ENCODE assay signal across 31 mouse cellular contexts in the genomic region with DNA sequence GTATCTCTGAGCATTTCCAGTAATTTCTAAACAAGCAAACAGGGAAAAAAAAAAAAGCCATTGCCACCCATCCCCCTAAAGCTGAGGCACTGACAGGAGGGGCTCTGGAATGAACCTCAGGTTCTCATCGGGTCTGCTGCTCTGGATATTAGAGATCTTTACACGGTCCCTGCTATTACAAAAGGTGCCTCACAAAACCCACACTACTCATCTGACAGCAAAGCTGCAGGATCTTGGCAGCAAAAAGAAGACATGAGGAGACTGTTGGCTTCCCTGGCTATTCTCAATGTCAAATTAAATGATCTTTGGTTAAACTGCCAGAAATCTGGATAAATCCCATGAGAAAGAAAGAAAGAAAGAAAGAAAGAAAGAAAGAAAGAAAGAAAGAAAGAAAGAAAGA.
DNase-seq lines count a peak whose midpoint lies in the region; ATAC-seq and TF ChIP-seq lines count a peak whose summit lies in the region.
"Had no signal": no experiment of that assay in that cellular context is flagged by ENCODE, and none has a peak within 500 bp of the region (broad histone marks: within the 10 kb centered on the region; RNA-seq: fewer than 3 reads in every experiment).

No protein-coding gene starts in this region.

- no peak overlapping the region for H3K9ac ChIP-seq in hindbrain, postnatal 0 days (replicated peaks; ENCODE audit: low read length)
- no peak overlapping the region for H3K9ac ChIP-seq in hindbrain, embryonic 13.5 days
- H3K9ac ChIP-seq: embryonic facial prominence, embryonic 13.5 days; heart, embryonic 15.5 days; hindbrain, embryonic 15.5 days; intestine, embryonic 15.5 days; limb, embryonic 15.5 days; liver, embryonic 13.5 days; neural tube, embryonic 12.5 days had no signal

- DNase-seq in cerebellum, postnatal 14 days = peak; percentile 7 to 45
- DNase-seq in cerebellum, adult 11 months = no peak
- DNase-seq in hindbrain, postnatal 0 days (ENCODE audit: low spot score) = peak; percentile 60
- DNase-seq in Muller cell, postnatal 12 days (ENCODE audit: inconsistent ontology term) = peak; percentile 4
- DNase-seq in skeletal muscle tissue, adult 2 months (ENCODE audit: low read depth, low spot score) = peak; percentile 9
- DNase-seq in right cerebral cortex, postnatal 10 days (ENCODE audit: low spot score in 2 of 2) = no peak
- DNase-seq: adrenal gland, adult 2 months; adrenal gland, postnatal 36 days; gastrocnemius, postnatal 14 days; kidney, adult 2 months; kidney, postnatal 36 days; liver, embryonic 13.5 days; lung, adult 18-20 months; lung, postnatal 4 days; right cerebral cortex, adult 18-20 months; right cerebral cortex, postnatal 4 days; thymus, adult 2 months; thymus, postnatal 36 days had no signal

- H3K27ac ChIP-seq in hindbrain, postnatal 0 days = no peak overlapping the region
- no peak overlapping the region for H3K27ac ChIP-seq in hindbrain, embryonic 13.5 days
- H3K27ac ChIP-seq: embryonic facial prominence, embryonic 13.5 days; heart, embryonic 10.5 days; heart, embryonic 15.5 days; hindbrain, embryonic 15.5 days; intestine, embryonic 15.5 days; limb, embryonic 10.5 days; limb, embryonic 15.5 days; liver, embryonic 13.5 days; neural tube, embryonic 12.5 days had no signal

- ATAC-seq in hindbrain, postnatal 0 days = peak; percentile 74
- ATAC-seq in hindbrain, embryonic 13.5 days (ENCODE audit: low FRiP score) = no peak
- ATAC-seq: intestine, embryonic 15.5 days; lung, postnatal 0 days; midbrain, embryonic 16.5 days had no signal

- H3K4me3 ChIP-seq in hindbrain, postnatal 0 days (ENCODE audit: low read length) = no peak overlapping the region
- no peak overlapping the region for H3K4me3 ChIP-seq in hindbrain, embryonic 13.5 days
- H3K4me3 ChIP-seq: embryonic facial prominence, embryonic 13.5 days; erythroblast, embryonic 14.5 days; heart, embryonic 10.5 days; heart, embryonic 15.5 days; hindbrain, embryonic 15.5 days; intestine, embryonic 15.5 days; limb, embryonic 10.5 days; limb, embryonic 15.5 days; liver, embryonic 13.5 days; myocyte; neural tube, embryonic 12.5 days had no signal

- H3K9me3 ChIP-seq in hindbrain, postnatal 0 days (ENCODE audit: low read length) = no peaks in the 10 kb centered on the region
- no peaks in the 10 kb centered on the region for H3K9me3 ChIP-seq in hindbrain, embryonic 13.5 days
- H3K9me3 ChIP-seq: embryonic facial prominence, embryonic 13.5 days; heart, embryonic 10.5 days; heart, embryonic 15.5 days; hindbrain, embryonic 15.5 days; intestine, embryonic 15.5 days; limb, embryonic 10.5 days; limb, embryonic 15.5 days; liver, embryonic 13.5 days; neural tube, embryonic 12.5 days had no signal

- no peaks in the 10 kb centered on the region for H3K27me3 ChIP-seq in hindbrain, postnatal 0 days (ENCODE audit: insufficient read depth, low read length)
- H3K27me3 ChIP-seq in hindbrain, embryonic 13.5 days = no peaks in the 10 kb centered on the region
- H3K27me3 ChIP-seq: embryonic facial prominence, embryonic 13.5 days; heart, embryonic 15.5 days; hindbrain, embryonic 15.5 days; intestine, embryonic 15.5 days; limb, embryonic 15.5 days; liver, embryonic 13.5 days; neural tube, embryonic 12.5 days had no signal

- WGBS in hindbrain, postnatal 0 days = 26% methylated on average over 2 of the region's 2 CpGs
- WGBS in hindbrain, embryonic 13.5 days = 65% methylated on average over 2 of the region's 2 CpGs

- H3K4me1 ChIP-seq in hindbrain, postnatal 0 days (ENCODE audit: insufficient read depth, low read length) = no peaks in the 10 kb centered on the region
- no peaks in the 10 kb centered on the region for H3K4me1 ChIP-seq in hindbrain, embryonic 13.5 days (replicated peaks)
- H3K4me1 ChIP-seq: embryonic facial prominence, embryonic 13.5 days; heart, embryonic 10.5 days; heart, embryonic 15.5 days; hindbrain, embryonic 15.5 days; intestine, embryonic 15.5 days; limb, embryonic 10.5 days; limb, embryonic 15.5 days; liver, embryonic 13.5 days; neural tube, embryonic 12.5 days had no signal

- no peak for TF ChIP-seq CTCF in hindbrain, postnatal 0 days (IDR thresholded peaks at IDR 0.05; ENCODE audit: low read depth)

- H3K36me3 ChIP-seq in hindbrain, postnatal 0 days (ENCODE audit: insufficient read depth, low read length) = no peaks in the 10 kb centered on the region
- H3K36me3 ChIP-seq in hindbrain, embryonic 13.5 days = no peaks in the 10 kb centered on the region
- H3K36me3 ChIP-seq: embryonic facial prominence, embryonic 13.5 days; heart, embryonic 10.5 days; heart, embryonic 15.5 days; hindbrain, embryonic 15.5 days; intestine, embryonic 15.5 days; limb, embryonic 10.5 days; limb, embryonic 15.5 days; liver, embryonic 13.5 days; neural tube, embryonic 12.5 days had no signal

- no peak overlapping the region for H3K4me2 ChIP-seq in hindbrain, postnatal 0 days (ENCODE audit: low read depth, low read length)
- no peak overlapping the region for H3K4me2 ChIP-seq in hindbrain, embryonic 13.5 days
- H3K4me2 ChIP-seq: embryonic facial prominence, embryonic 13.5 days; heart, embryonic 15.5 days; hindbrain, embryonic 15.5 days; intestine, embryonic 15.5 days; limb, embryonic 15.5 days; liver, embryonic 13.5 days; neural tube, embryonic 12.5 days had no signal

Comparison
In these comparisons a context has a peak if more than half of its experiments do, and no peak if none do; other contexts are left out.
1. DNase-seq: peak in cerebellum, postnatal 14 days (2 of 2), hindbrain, postnatal 0 days (single experiment), Muller cell, postnatal 12 days (single experiment) and skeletal muscle tissue, adult 2 months (single experiment); none in cerebellum, adult 11 months (single experiment) and right cerebral cortex, postnatal 10 days (0 of 2).